Mouse (Mus musculus) testis, adult 2 months (tissue): ENCODE results near the gene Zbtb7b. TPM values are rescaled to one million over a fixed set of nuclear protein-coding genes. Genes with fewer than 3 reads are reported as not detected.

Source experiments
- H3K27ac ChIP-seq: fragments of 200-500 bp; 2 replicates; pipeline ENCODE4 v1.5.1; 2012; ENCODE audit warnings: low read depth, low read length; ENCODE audit not compliant: control insufficient read depth, insufficient read depth
- H3K27me3 ChIP-seq: fragments of 200-500 bp; 2 replicates; pipeline ENCODE4 v1.6.1; 2012; ENCODE audit warnings: mild to moderate bottlenecking, low read length, moderate library complexity; ENCODE audit not compliant: control insufficient read depth, insufficient read depth
- H3K36me3 ChIP-seq: fragments of 200-500 bp; 2 replicates; pipeline ENCODE4 v1.6.1; 2012; ENCODE audit warnings: mild to moderate bottlenecking, low read length; ENCODE audit not compliant: control insufficient read depth, insufficient read depth
- H3K4me1 ChIP-seq: fragments of 200-500 bp; 2 replicates; pipeline ENCODE4 v1.6.1; 2012; ENCODE audit warnings: low read length; ENCODE audit not compliant: control insufficient read depth, insufficient read depth
- H3K4me3 ChIP-seq: fragments of 200-500 bp; 2 replicates; pipeline ENCODE4 v1.5.1; 2012; ENCODE audit warnings: low read depth, mild to moderate bottlenecking, low read length, moderate library complexity, mixed read lengths; ENCODE audit not compliant: control insufficient read depth
- CTCF ChIP-seq: fragments of 200-500 bp; IDR thresholded peaks from 2 replicates; pipeline ENCODE4 v1.5.1; 2012; ENCODE audit warnings: low read depth, mild to moderate bottlenecking, inconsistent platforms, low read length, moderate library complexity; ENCODE audit not compliant: control insufficient read depth, insufficient read depth, insufficient replicate concordance
- POLR2A ChIP-seq: fragments of 200-500 bp; IDR thresholded peaks from 2 replicates; pipeline ENCODE4 v1.6.1; 2012; ENCODE audit warnings: low read depth, mild to moderate bottlenecking, inconsistent platforms, low read length, moderate library complexity; ENCODE audit not compliant: control insufficient read depth
- polyA plus RNA-seq: library from polyadenylated mRNA; depleted of rRNA; stranded (reverse); fragments of >200 nt; gene quantifications from 2 replicates; pipeline ENCODE4 v1.2.3, GENCODE M21; 2012

Zbtb7b gene
- polyA plus RNA-seq, 1 experiment: 4.4 TPM

- TF ChIP-seq CTCF (no peak), POLR2A (no peak)
- Histone ChIP-seq H3K4me1 (peaks cover 2% of the 10 kb centered on the region; the same call in 1 of the 2 replicates), H3K4me3 (no peak overlapping the region)
These were observed 38.5 kb downstream of the Zbtb7b start for GRCm38 (mm10) chr3:89356029-89356428.

DNA sequence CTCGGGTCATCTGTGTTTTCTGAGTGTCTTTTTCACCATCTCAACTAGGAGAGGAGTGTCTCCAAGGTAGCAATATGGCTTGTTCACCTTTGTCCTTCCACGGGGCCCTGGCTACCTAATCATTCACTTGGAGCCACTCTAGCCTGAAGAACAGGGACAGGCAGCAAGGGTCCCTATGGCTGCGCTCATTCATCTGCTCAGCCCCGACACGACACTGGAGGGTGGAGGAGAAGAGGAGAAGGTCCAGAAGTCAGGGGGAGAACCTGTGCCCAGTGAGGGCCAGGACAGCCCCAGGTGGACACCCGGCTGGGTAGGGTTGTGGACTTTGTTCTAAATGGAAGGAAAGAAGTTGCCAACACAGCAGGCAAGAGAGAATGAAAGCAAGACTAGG is 39.1 kb downstream of the Zbtb7b start:
- Histone ChIP-seq H3K27me3 (no peaks in the 10 kb centered on the region), H3K36me3 (no peaks in the 10 kb centered on the region), H3K4me1 (peaks cover 4% of the 10 kb centered on the region; the same call in 1 of the 2 replicates), H3K27ac (no peak overlapping the region), H3K4me3 (no peak overlapping the region)
- TF ChIP-seq CTCF: no peak
- TF ChIP-seq POLR2A: no peak

More at GRCm38 (mm10) chr3:89356029-89356428, 38.5 kb downstream of the Zbtb7b start:
- no peaks in the 10 kb centered on the region for H3K27me3 ChIP-seq
- no peak overlapping the region for H3K27ac ChIP-seq
- H3K36me3 ChIP-seq: no peaks in the 10 kb centered on the region

- H3K36me3 ChIP-seq: no peaks in the 10 kb centered on the region
- no peak overlapping the region for H3K4me3 ChIP-seq
- H3K4me1 ChIP-seq: peaks cover 9% of the 10 kb centered on the region; the same call in 1 of the 2 replicates
- H3K27ac ChIP-seq: no peak overlapping the region
- H3K27me3 ChIP-seq: no peaks in the 10 kb centered on the region
- no peak for TF ChIP-seq POLR2A
- TF ChIP-seq CTCF: peak; percentile 73; the same call in 1 of the 2 replicates
These were observed 39.6 kb downstream of the Zbtb7b start for GRCm38 (mm10) chr3:89354816-89355511.

DNA sequence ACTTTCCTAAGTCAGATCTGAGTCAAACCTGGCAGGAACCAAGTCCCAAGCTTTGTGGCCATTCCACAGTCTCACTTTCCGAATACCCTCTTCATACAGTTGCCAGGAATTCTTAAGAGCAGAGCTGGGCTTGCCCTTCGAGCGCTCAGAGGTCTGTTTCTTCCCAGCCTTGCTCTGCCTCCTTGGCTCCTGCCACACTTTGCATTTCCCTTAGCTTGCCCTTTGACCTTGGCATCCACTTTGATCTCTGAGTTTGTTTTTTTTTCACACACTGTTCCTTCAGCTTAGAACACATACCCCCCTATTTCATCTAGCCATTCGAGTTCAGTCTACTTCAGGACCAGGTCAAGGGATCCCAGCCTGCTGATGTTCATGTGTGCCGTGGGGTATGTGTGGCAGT is 43.3 kb downstream of the Zbtb7b start:
- no peak overlapping the region for H3K4me3 ChIP-seq
- no peak overlapping the region for H3K27ac ChIP-seq
- no peak for TF ChIP-seq CTCF
- no peak for TF ChIP-seq POLR2A
- no peaks in the 10 kb centered on the region for H3K36me3 ChIP-seq
- no peaks in the 10 kb centered on the region for H3K27me3 ChIP-seq
- H3K4me1 ChIP-seq: peaks cover 21% of the 10 kb centered on the region

DNA sequence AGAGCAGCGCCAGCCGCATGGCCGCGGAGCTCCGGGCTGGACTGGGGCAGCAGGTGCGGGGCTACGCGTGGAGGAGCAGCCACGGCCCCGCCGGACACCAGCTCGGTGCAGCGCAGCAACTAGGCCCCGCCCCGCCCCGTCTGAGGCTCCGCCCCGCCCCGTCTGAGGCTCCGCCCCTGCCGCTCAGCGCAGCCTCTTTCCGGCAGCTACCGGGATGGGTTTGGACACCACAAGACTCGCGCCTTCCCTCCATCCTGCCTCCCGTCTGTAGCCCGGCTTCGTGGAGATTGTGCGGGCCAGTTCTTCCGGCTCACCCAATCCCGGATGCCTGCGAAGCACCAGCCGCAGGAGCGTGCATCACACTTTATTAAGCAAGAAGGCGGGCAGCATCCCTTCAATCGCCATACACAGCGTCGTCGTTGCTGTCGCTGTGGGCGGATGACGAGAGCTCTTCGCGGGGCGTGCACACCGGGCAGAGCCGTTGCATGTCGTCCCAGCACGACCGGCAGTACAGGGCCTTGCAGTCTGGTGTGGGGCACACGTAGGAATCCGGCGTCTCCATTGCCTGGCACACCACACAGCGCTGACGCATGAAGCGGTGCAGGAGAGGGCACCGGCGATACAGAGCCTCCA is 44.6 kb downstream of the Zbtb7b start, which contains the start of gene Adam15:
Gene Adam15 (minus strand): TSS at position 128 of the 633 bp plus-strand sequence.
- peak within 1 kb of the TSS; percentile 30 for H3K27ac ChIP-seq
- H3K36me3 ChIP-seq: no peaks in the 10 kb centered on the region
- peaks cover 21% of the 10 kb centered on the region for H3K4me1 ChIP-seq
- peak within 1 kb of the TSS; percentile 84 for H3K4me3 ChIP-seq
- peak; percentile 37 for TF ChIP-seq POLR2A
- no peak for TF ChIP-seq CTCF
- no peaks in the 10 kb centered on the region for H3K27me3 ChIP-seq

GRCm38 (mm10) chr3:89348911-89349868 is 45.4 kb downstream of the Zbtb7b start:
- Histone ChIP-seq H3K4me1 (peaks cover 21% of the 10 kb centered on the region), H3K36me3 (no peaks in the 10 kb centered on the region), H3K4me3 (peak overlapping the region; percentile 84), H3K27ac (peak overlapping the region; percentile 30; the same call in 1 of the 2 replicates), H3K27me3 (no peaks in the 10 kb centered on the region)
- TF ChIP-seq CTCF (no peak), POLR2A (no peak)
